Mouse (Mus musculus) testis, postnatal 14 days (tissue): ENCODE data around the gene Tnip3.

Experiments used
- DNase-seq: peaks from one replicate; pipeline ENCODE4 v3.0.0; 2021; ENCODE audit warnings: low spot score

The Tnip3 gene

GRCm38 (mm10) chr6:65585333-65586053 is 60.4 kb downstream of the Tnip3 start:
- no peak for DNase-seq

GRCm38 (mm10) chr6:65588847-65589246 is 63.7 kb downstream of the Tnip3 start:
- no peak for DNase-seq

- DNase-seq = no peak
Measured at GRCm38 (mm10) chr6:65590018-65590417, 64.9 kb downstream of the Tnip3 start.

- DNase-seq = no peak
Measured at GRCm38 (mm10) chr6:65594171-65594570, 69.1 kb downstream of the Tnip3 start.

GRCm38 (mm10) chr6:65595371-65595770 is 70.3 kb downstream of the Tnip3 start:
- no peak for DNase-seq

GRCm38 (mm10) chr6:65597056-65597818 is 72.1 kb downstream of the Tnip3 start:
- DNase-seq = no peak

GRCm38 (mm10) chr6:65598522-65598921 is 73.4 kb downstream of the Tnip3 start:
- no peak for DNase-seq

GRCm38 (mm10) chr6:65599865-65600739 is 75.0 kb downstream of the Tnip3 start:
- no peak for DNase-seq

GRCm38 (mm10) chr6:65600887-65601286 is 75.8 kb downstream of the Tnip3 start:
- DNase-seq = no peak

- DNase-seq = no peak
Measured at GRCm38 (mm10) chr6:65605778-65606177, 80.7 kb downstream of the Tnip3 start.

- no peak for DNase-seq
Measured at GRCm38 (mm10) chr6:65606946-65607345, 81.8 kb downstream of the Tnip3 start.

- no peak for DNase-seq
Measured at GRCm38 (mm10) chr6:65611834-65612233, 86.7 kb downstream of the Tnip3 start.

- no peak for DNase-seq
Measured at GRCm38 (mm10) chr6:65613924-65614585, 88.9 kb downstream of the Tnip3 start.

- no peak for DNase-seq
Measured at GRCm38 (mm10) chr6:65615641-65616040, 90.5 kb downstream of the Tnip3 start.

- no peak for DNase-seq
Measured at GRCm38 (mm10) chr6:65621260-65621659, 96.1 kb downstream of the Tnip3 start.

GRCm38 (mm10) chr6:65623016-65623715 is 98.1 kb downstream of the Tnip3 start:
- DNase-seq = no peak

GRCm38 (mm10) chr6:65630578-65630977 is 105.5 kb downstream of the Tnip3 start:
- DNase-seq = no peak

- DNase-seq = no peak
Measured at GRCm38 (mm10) chr6:65632184-65632583, 107.1 kb downstream of the Tnip3 start.

GRCm38 (mm10) chr6:65642431-65642830 is 117.3 kb downstream of the Tnip3 start:
- no peak for DNase-seq

GRCm38 (mm10) chr6:65644110-65644509 is 119.0 kb downstream of the Tnip3 start:
- DNase-seq = no peak

- DNase-seq = no peak
Measured at GRCm38 (mm10) chr6:65646408-65646807, 121.3 kb downstream of the Tnip3 start.
